In the genomic region with DNA sequence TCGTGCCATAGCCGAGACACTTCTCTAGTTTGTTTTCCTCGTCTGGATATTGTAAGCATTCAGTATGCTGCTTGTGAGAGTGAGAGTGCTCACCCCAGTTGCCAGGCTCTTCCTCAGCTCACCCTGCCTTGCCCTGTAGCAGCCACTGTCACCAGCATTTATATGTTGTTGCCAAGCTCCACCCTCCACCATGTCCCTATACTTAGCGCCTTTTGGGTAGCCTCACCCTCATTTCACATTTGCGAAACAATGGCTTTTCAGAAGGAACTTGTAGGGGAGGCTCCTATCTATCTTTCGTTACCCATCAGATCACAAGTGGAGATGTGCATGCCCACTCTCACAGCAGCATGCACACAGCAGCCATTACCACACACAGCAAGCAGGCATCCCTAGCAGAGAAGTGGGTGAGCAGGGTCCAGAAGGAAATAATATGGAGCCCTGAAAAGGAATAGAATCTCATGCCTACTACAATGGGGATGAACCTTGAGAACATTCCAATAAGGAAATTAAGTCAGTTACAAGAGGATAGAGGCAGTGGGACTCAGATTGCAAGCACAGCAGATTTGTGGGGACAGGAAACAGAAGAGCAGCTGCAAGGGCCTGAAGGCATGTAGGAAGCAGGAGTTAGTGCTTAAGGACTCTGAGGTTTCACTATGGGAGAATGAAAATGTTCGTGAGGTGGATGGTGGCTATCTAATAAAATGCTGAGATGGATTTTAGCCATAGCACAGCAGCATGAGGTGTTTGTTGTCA, we compare ENCODE assay signal across 17 mouse cellular contexts.
"Had no signal": no experiment of that assay in that cellular context is flagged by ENCODE, and none has a peak within 500 bp of the region (broad histone marks: within the 10 kb centered on the region; RNA-seq: fewer than 3 reads in every experiment).

No protein-coding gene starts in this region.

- H3K27ac ChIP-seq: kidney, embryonic 15.5 days; left cerebral cortex, adult 2 months; liver, embryonic 15.5 days; midbrain, embryonic 12.5 days had no signal

- H3K4me1 ChIP-seq: midbrain, embryonic 12.5 days had no signal

- H3K36me3 ChIP-seq: kidney, embryonic 15.5 days; liver, embryonic 15.5 days; lung, embryonic 15.5 days; midbrain, embryonic 12.5 days had no signal

- H3K4me3 ChIP-seq: kidney, embryonic 15.5 days; left cerebral cortex, adult 2 months; liver, embryonic 15.5 days; lung, embryonic 15.5 days; midbrain, embryonic 12.5 days had no signal

- H3K9ac ChIP-seq: kidney, embryonic 15.5 days; liver, embryonic 15.5 days; lung, embryonic 15.5 days; midbrain, embryonic 12.5 days had no signal

- H3K9me3 ChIP-seq: kidney, embryonic 15.5 days; liver, embryonic 15.5 days; lung, embryonic 15.5 days; midbrain, embryonic 12.5 days had no signal

- ATAC-seq: midbrain, embryonic 16.5 days had no signal

- H3K4me2 ChIP-seq: kidney, embryonic 15.5 days; liver, embryonic 11.5 days; liver, embryonic 15.5 days; lung, embryonic 15.5 days; midbrain, embryonic 12.5 days had no signal

- H3K27me3 ChIP-seq: kidney, embryonic 15.5 days; liver, embryonic 15.5 days; lung, embryonic 15.5 days; midbrain, embryonic 12.5 days had no signal

- DNase-seq: kidney, adult 11 months; kidney, adult 8-10 months; kidney, postnatal 10 days; kidney, postnatal 36 days; layer of hippocampus, postnatal 36 days; lung, adult 18-20 months; lung, postnatal 10 days; lung, postnatal 36 days; thymus, postnatal 14 days; thymus, postnatal 4 days had no signal
